Mouse (Mus musculus) cerebellum, adult 2 months (tissue): ENCODE results near the gene Col4a2. TPM values are rescaled to one million over a fixed set of nuclear protein-coding genes. Genes with fewer than 3 reads are reported as not detected.

Experiments
- DNase-seq, 2 experiments: peaks; one replicate each; pipeline ENCODE4 v3.0.0; 2021
- H3K27ac ChIP-seq: fragments of 200-500 bp; 2 replicates; pipeline ENCODE4 v1.5.1; 2012; ENCODE audit warnings: low read length, control low read depth, inconsistent platforms; ENCODE audit not compliant: insufficient read depth
- H3K27me3 ChIP-seq: fragments of 200-500 bp; 2 replicates; pipeline ENCODE4 v1.6.1; 2012; ENCODE audit warnings: inconsistent platforms, mild to moderate bottlenecking, low read length, moderate library complexity; ENCODE audit not compliant: control insufficient read depth, insufficient read depth
- H3K4me1 ChIP-seq: fragments of 200-500 bp; 2 replicates; pipeline ENCODE4 v1.6.1; 2011; ENCODE audit warnings: low read length; ENCODE audit not compliant: control insufficient read depth, insufficient read depth
- H3K4me3 ChIP-seq: fragments of 200-500 bp; replicated peaks from 2 replicates; pipeline ENCODE3; 2011; ENCODE audit warnings: mild to moderate bottlenecking, low read depth, low read length, control low read depth; ENCODE audit not compliant: insufficient read depth
- CTCF ChIP-seq: fragments of 200-500 bp; IDR thresholded peaks from 2 replicates; pipeline ENCODE4 v1.5.1; 2011; ENCODE audit warnings: low read depth, mild to moderate bottlenecking, control low read depth, low read length, moderate library complexity, borderline replicate concordance; ENCODE audit not compliant: insufficient read depth
- POLR2A ChIP-seq: fragments of 200-500 bp; IDR thresholded peaks from 2 replicates; pipeline ENCODE4 v1.6.1; 2011; ENCODE audit warnings: low read length, control low read depth, borderline replicate concordance; ENCODE audit not compliant: insufficient read depth
- WGBS: fragments of 180-500 bp; shearing (Covaris S2); methylation state at CpG from one replicate; pipeline ENCODE4 v1.1.7; 2018; 5-methylcytosine and 5-hydroxymethylcytosine counted together
- polyA plus RNA-seq: library from polyadenylated mRNA; depleted of rRNA; stranded (reverse); fragments of >200 nt; gene quantifications from 2 replicates; pipeline ENCODE4 v1.2.3, GENCODE M21; 2012; rRNA removed

Col4a2 gene
- polyA plus RNA-seq, 1 experiment: 15.0 TPM

GRCm38 (mm10) chr8:11497017-11497990, 184.7 kb downstream of the Col4a2 start, which contains the start of gene Naxd:
Naxd (plus strand) TSS chr8:11497506.
- DNase-seq: peak; percentile 90 to 92
- peak within 1 kb of the TSS; percentile 89 for H3K4me3 ChIP-seq
- peak within 1 kb of the TSS; percentile 89 for H3K27ac ChIP-seq
- peaks cover 5% of the 10 kb centered on the region; the same call in 1 of the 2 replicates for H3K4me1 ChIP-seq
- WGBS: 3% methylated on average over 73 of the region's 73 CpGs
- no peak for TF ChIP-seq CTCF
- TF ChIP-seq POLR2A: peak; percentile 70; the same call in 1 of the 2 replicates
- no peaks in the 10 kb centered on the region for H3K27me3 ChIP-seq

DNA sequence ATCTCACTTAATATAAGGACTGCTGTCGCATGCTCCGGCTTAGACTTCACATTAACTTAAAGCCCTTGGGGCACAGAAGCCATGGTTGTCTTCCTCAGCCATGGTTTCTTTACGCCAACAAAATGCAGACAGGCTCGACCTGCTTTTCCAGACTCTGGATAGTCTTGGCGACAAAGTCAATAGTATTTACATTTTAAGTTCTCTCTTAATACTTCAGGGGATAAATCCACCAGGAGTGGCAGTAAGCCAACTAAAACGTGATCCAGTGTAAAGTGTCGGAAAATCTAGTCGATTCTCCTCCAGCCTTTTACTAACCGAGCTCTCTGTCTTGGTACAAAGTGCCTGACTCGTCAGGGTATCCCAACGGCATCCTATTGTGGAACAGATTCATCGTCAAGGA, 185.7 kb downstream of the Col4a2 start:
- H3K27ac ChIP-seq: no peak overlapping the region
- no peak overlapping the region for H3K4me3 ChIP-seq
- H3K4me1 ChIP-seq: peaks cover 5% of the 10 kb centered on the region; the same call in 1 of the 2 replicates
- no peaks in the 10 kb centered on the region for H3K27me3 ChIP-seq
- 76% methylated on average over 12 of the region's 12 CpGs for WGBS
- no peak for TF ChIP-seq POLR2A
- no peak for TF ChIP-seq CTCF
- no peak for DNase-seq

Other genes starting within 250 kb of the Col4a2 start
- gene Col4a1, start within 50 bp of the Col4a2 start, polyA plus RNA-seq: 14.8 and 15.6 TPM in 2 replicates
- 0.62 and 1.1 TPM in 2 replicates for gene Rab20, start 165.9 kb downstream of the Col4a2 start, polyA plus RNA-seq
- gene Naxd, start 184.7 kb downstream of the Col4a2 start, polyA plus RNA-seq: 105 and 114 TPM in 2 replicates
- 27.4 and 27.6 TPM in 2 replicates for gene Cars2, start 238.0 kb downstream of the Col4a2 start, polyA plus RNA-seq
- 39.2 and 42.2 TPM in 2 replicates for gene Ing1, start 242.8 kb downstream of the Col4a2 start, polyA plus RNA-seq